Mouse (Mus musculus): ENCODE data around the gene Islr2.

Gene Islr2

DNA sequence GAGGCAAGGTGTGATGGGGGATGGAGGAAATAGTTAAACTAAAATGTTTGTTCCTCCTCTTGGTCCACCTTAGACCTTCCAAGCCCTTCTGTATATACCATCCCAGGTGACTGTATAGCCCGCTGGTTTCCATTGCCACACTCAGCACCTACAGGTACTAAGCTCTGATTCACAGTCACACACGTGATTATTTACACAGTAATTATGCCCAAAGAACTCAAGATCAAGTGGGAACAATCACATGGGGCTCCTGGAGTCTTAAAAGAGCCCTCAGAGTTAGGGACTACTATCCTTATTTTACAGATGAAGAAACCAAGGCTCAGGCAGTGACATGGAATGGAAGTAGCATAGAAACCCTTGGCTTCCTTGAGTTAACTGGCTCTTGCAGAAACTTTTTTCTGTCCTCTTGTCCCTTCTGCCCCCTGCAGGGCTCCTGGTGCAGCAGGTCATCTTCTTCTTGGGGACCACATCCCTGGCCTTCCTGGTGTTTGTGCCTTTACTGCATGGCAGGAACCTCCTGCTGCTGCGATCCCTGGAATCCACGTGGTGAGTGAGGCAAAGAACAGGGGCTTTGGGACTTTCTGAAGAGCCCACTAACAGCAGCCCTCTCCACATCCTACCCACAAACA lies 53.3 kb downstream of the Islr2 start:
- no peak for DNase-seq (ENCODE audit: low read depth, low spot score)

DNA sequence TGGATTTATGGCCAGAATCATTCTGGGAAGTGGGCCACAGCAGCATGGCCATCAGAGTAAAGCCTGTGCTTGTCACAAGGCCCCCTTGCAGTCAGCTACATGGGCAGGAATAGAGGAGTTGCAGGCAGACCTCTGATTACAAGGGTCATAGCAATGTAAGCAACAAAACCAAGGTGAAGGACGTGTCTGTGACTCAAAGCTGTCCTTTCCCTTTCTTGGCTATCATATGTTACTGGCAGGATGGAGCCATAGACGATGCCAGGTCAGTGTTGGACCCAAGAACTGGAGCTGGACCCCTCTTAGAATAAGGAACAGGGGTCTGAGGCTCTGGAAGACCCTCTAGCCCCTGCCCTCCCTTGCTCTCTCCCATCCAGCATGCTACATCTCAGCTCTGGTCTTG lies 55.3 kb downstream of the Islr2 start:
- no peak for DNase-seq (ENCODE audit: low read depth, low spot score)

Measured in 3T3-L1 (cell line).